Mouse (Mus musculus): ENCODE results near the gene Whrn.

Gene Whrn

DNA sequence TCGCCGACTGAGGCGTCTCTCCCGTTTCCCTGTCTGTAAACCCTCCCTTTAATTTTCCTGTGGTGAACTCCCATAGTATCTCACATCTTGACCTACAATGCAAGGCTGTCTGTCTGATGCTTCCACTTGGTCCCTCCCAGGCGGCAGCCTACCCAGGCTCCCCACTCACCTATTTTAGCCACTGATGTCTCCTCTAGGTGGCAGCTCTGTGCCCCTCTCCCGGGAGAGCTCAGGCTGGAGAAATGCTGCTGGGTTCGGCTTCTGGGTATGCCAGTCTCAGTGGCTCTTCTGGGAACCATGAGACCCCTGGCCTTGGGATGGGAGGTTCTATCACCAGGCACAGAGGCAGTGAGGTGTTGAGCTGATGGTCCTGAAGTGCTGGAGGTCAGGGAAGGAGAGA lies 118.3 kb downstream of the Whrn start:
- no peak for DNase-seq

DNA sequence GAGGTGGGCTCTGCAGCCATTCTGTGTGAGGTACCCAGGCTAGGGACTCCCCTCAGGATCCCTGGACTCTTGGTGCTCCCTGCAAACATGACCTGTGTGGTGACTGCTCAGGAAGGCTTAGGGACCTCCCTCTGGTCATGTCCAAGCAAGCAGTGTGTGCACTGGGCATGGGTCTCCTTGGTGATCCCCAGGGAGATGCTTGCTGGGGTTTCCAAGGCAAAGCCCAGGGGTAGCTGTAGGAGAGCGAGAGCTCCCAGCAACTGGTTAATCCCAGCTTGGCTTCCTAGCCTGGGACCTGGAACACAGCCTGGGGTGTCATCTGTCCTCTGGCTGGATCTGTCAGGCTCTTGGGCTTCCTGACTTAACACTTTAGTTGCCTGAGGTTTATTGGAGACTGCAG lies 120.4 kb downstream of the Whrn start:
- DNase-seq = no peak

- no peak for DNase-seq
Measured at GRCm38 (mm10) chr4:63374331-63374730, 121.5 kb downstream of the Whrn start.

DNA sequence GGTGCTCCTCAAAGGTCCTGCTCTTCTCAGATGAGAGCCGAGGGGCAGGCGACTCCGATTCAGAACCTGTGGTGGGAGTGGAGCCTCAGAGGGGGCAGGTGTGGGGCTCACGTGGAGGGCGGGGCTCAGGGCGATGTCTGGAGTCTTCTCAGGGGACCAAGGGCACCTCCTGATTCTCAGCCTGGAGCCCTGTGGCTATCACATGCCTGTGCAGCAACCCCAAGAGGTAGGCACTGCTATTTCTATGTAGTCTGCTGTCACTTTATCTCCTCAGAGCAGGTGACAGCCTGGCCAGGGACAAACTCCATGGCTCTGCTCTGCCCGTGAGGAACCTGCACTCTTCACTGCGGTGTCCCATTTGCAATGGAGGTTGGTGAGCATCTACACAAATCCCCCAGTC lies 122.4 kb downstream of the Whrn start:
- no peak for DNase-seq

DNA sequence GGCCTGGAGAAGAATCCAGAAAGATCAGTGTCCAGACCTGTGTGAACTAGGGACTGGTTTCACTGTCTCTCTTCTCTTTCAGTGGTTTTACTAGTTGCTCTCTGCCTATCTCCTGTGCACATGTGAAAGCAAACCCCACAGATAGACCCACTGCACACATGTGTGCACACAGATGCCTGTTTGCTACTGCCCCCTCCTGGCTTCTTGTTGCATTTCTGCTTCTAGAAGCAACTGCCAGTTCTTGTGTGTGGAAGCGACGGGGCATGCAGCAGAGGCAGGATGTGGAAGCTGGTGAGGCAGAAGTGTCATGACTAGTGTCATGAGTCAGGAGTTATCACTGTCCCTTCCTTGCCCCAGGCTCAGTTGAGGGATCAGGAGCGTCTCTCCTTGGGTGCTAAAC lies 123.9 kb downstream of the Whrn start:
- DNase-seq = peak; percentile 75 to 78

GRCm38 (mm10) chr4:63370897-63371296 lies 124.9 kb downstream of the Whrn start:
- no peak for DNase-seq

- peak; percentile 92 for DNase-seq
Measured at GRCm38 (mm10) chr4:63368577-63368976, 127.2 kb downstream of the Whrn start.

Data from B cell, adult 2 months (primary cell).